Mouse (Mus musculus) liver, embryonic 15.5 days (tissue): Measurements from ENCODE around the gene Gtf3c2. TPM values are rescaled to one million over a fixed set of nuclear protein-coding genes. Genes with fewer than 3 reads are reported as not detected.

Experiments
- ATAC-seq: fragments of 200-750 bp; cut with Nextera tagmentation; 2 replicates; pipeline ENCODE4 v1.8.0; 2017; ENCODE audit warnings: moderate number of reproducible peaks, mild to moderate bottlenecking, moderate library complexity; ENCODE audit not compliant: insufficient read depth
- H3K27ac ChIP-seq: fragments of 300-500 bp; sonication (generic); replicated peaks from 2 replicates; pipeline ENCODE4 v1.5.1; 2015; ENCODE audit warnings: mild to moderate bottlenecking, inconsistent platforms
- H3K27me3 ChIP-seq: fragments of 300-500 bp; sonication (generic); 2 replicates; pipeline ENCODE4 v1.6.1; 2015; ENCODE audit warnings: mild to moderate bottlenecking, inconsistent platforms
- H3K36me3 ChIP-seq: fragments of 300-500 bp; sonication (generic); replicated peaks from 2 replicates; pipeline ENCODE4 v1.6.1; 2015; ENCODE audit warnings: moderate library complexity, mild to moderate bottlenecking, inconsistent platforms
- H3K4me1 ChIP-seq: fragments of 300-500 bp; sonication (generic); replicated peaks from 2 replicates; pipeline ENCODE4 v1.6.1; 2015; ENCODE audit warnings: inconsistent platforms
- H3K4me2 ChIP-seq: fragments of 300-500 bp; sonication (generic); 2 replicates; pipeline ENCODE4 v1.6.1; 2015; ENCODE audit warnings: moderate library complexity, mild to moderate bottlenecking, inconsistent platforms
- H3K4me3 ChIP-seq: fragments of 300-500 bp; sonication (generic); replicated peaks from 2 replicates; pipeline ENCODE4 v1.5.1; 2015; ENCODE audit warnings: mild to moderate bottlenecking, inconsistent platforms
- H3K9ac ChIP-seq: fragments of 300-500 bp; sonication (generic); 2 replicates; pipeline ENCODE4 v1.6.1; 2015; ENCODE audit warnings: moderate library complexity, mild to moderate bottlenecking, inconsistent platforms
- H3K9me3 ChIP-seq: fragments of 300-500 bp; sonication (generic); replicated peaks from 2 replicates; pipeline ENCODE4 v1.6.1; 2016; ENCODE audit warnings: inconsistent platforms
- WGBS: fragments of 180-500 bp; shearing (Covaris S2); methylation state at CpG from one replicate; pipeline ENCODE4 v1.1.7; 2015; ENCODE audit warnings: mixed read lengths; ENCODE audit not compliant: insufficient replicate concordance; 5-methylcytosine and 5-hydroxymethylcytosine counted together
- polyA plus RNA-seq: library from polyadenylated mRNA; unstranded; fragments of >200 nt; fragmentation: Nextera tagmentation; extraction: Ambion mirVana; gene quantifications from 2 replicates; pipeline ENCODE4 v1.2.1, GENCODE M21; 2015

Gene Gtf3c2
- polyA plus RNA-seq, 1 experiment from 2014 or later: 28.8 TPM

DNA sequence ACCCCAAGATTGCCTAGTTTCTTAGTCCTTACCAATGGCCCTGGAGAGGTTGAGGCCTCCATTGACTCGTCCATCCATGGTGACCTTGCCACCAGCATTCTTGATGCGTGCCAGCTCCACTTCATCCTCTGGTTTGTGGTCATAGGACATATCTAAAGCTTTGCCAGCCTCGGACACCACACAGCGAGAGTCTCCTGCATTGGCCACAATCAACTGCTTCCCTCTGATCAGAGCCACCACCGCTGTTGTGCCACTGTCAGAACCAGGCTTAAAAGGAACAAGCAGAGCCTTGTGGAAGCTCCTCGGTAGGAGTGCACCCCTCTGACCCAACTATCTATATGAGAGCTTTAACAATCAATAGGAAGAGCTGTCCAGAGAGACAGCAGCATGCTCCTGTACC, 24.5 kb upstream of the Gtf3c2 start:
- no peak for ATAC-seq
- H3K4me3 ChIP-seq: no peak overlapping the region
- H3K9ac ChIP-seq: no peak overlapping the region
- 81% methylated on average over 6 of the region's 6 CpGs for WGBS
- H3K36me3 ChIP-seq: peaks cover 78% of the 10 kb centered on the region
- H3K27ac ChIP-seq: no peak overlapping the region
- H3K4me1 ChIP-seq: peaks cover 25% of the 10 kb centered on the region
- H3K27me3 ChIP-seq: no peaks in the 10 kb centered on the region
- no peak overlapping the region for H3K4me2 ChIP-seq
- no peaks in the 10 kb centered on the region for H3K9me3 ChIP-seq

- Histone ChIP-seq H3K4me3 (no peak overlapping the region), H3K36me3 (peaks cover 83% of the 10 kb centered on the region), H3K9me3 (no peaks in the 10 kb centered on the region), H3K27me3 (no peaks in the 10 kb centered on the region), H3K4me2 (no peak overlapping the region), H3K27ac (no peak overlapping the region), H3K9ac (no peak overlapping the region), H3K4me1 (peaks cover 25% of the 10 kb centered on the region)
- 87% methylated on average over 2 of the region's 2 CpGs for WGBS
- ATAC-seq: no peak
Measured at GRCm38 (mm10) chr5:31203866-31204265, 23.9 kb upstream of the Gtf3c2 start.

DNA sequence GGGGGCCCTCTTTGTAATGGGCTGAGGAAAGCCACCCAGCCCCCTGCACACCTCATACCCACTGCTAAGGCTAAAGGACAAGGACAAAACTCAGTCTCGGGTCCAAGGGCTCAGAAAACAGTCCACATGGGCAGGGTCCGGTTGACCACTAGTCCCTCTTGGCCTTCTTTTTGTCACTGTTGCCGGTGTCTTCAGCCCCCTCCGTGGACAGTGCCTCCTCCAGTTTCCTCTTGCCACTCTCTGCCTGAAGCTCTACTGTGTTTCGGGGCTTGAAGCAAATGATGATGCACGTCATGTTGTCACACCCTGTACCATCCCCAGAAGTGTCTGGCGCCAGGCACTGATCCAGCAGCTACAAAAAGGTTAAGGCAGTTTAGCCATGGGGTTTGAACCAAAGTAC, 23.0 kb upstream of the Gtf3c2 start:
- WGBS: 77% methylated on average over 7 of the region's 7 CpGs
- H3K4me3 ChIP-seq: peak overlapping the region; percentile 86
- peak overlapping the region; percentile 84 for H3K27ac ChIP-seq
- peaks cover 83% of the 10 kb centered on the region for H3K36me3 ChIP-seq
- H3K4me1 ChIP-seq: peaks cover 31% of the 10 kb centered on the region
- no peak for ATAC-seq
- no peak overlapping the region; the same call in 1 of the 2 replicates for H3K9ac ChIP-seq
- H3K9me3 ChIP-seq: no peaks in the 10 kb centered on the region
- peak overlapping the region; percentile 94 for H3K4me2 ChIP-seq
- no peaks in the 10 kb centered on the region for H3K27me3 ChIP-seq

DNA sequence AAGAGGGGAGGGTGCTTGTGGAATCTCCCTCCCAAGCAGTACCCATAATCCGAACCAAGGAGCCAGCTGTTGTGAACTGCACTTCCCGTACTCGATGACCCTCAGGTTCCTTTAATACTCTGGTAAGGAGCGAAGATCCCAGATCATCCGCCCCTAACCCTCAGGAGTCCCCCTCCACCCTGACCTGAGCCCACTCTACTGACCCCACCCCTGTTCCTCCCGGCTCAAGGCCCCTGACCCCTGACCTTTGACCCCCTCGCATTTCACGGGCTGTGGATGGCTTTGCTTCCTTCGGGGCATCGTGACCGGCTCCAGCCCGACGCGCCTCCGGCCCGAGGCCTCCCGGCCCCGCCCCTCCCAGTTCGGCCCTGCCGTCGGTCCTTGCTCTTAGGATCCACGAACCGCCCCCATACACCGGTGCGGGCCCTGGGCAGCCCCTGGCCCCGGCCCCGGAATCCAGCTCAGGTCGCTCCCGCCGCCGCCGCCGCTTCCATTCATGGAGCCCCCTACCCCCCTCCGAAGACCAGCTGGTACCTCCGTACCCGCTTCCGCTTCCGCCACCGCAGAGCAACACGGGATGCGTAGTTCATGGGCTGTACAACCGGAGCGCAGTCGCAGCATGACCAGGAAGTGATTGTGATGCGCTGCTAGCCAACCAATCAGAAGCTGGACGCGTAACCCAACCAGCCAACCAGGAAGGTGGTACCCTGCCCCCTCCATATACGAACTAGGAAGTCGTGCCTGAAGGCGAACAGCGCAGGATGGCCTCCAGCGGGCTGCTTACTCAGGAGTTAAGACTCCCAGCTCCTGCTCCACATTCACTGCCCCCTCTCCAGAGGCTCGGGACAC, 22.0 kb upstream of the Gtf3c2 start, which contains the start of gene Zfp513:
TSS of gene Zfp513 (minus strand) at position 562 of the 849 bp plus-strand sequence.
- peak; percentile 95 for ATAC-seq
- Histone ChIP-seq H3K4me3 (peak within 1 kb of the TSS; percentile 86), H3K9ac (peak within 1 kb of the TSS; percentile 78), H3K27ac (peak within 1 kb of the TSS; percentile 84), H3K36me3 (peaks cover 83% of the 10 kb centered on the region), H3K4me1 (peaks cover 31% of the 10 kb centered on the region), H3K27me3 (no peaks in the 10 kb centered on the region), H3K4me2 (peak within 1 kb of the TSS; percentile 94), H3K9me3 (no peaks in the 10 kb centered on the region)
- WGBS: under 1% methylated on average over 53 of the region's 53 CpGs

DNA sequence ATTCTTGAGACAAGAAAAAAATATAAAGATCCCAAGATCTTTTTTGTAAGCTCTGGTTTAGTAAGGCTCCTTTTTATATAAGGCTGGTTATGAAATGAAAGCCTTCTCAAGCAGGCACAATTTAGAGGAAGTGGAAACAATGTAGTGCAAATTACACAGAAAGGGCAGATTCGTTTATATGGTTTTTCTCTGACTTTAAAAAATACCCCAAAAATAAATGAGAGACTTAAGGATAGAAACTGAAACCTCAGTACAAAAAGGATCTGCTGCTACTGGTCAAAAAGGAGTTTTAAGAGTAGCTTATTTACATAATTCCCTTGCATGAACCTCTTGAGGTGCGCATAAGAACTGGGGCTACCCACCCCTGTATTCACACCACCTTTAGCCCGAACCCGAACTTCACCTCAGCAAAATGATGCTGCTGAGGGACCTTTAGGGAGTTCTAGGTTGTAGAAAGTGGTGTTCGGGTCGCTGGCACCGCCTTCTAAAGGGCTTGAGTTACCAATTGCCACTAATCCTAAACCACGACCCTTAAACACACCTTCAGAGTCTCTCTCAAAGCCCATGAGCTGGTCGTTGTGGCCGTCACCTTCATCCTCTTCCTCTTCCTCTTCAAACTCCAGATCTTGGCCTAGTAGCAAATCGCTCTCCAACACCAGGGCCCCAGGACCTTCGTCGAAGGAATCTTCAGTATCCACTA, 21.2 kb upstream of the Gtf3c2 start:
- no peaks in the 10 kb centered on the region for H3K27me3 ChIP-seq
- H3K9me3 ChIP-seq: no peaks in the 10 kb centered on the region
- ATAC-seq: no peak
- peak overlapping the region; percentile 86 for H3K4me3 ChIP-seq
- peaks cover 31% of the 10 kb centered on the region for H3K4me1 ChIP-seq
- 14% methylated on average over 13 of the region's 13 CpGs for WGBS
- H3K4me2 ChIP-seq: peak overlapping the region; percentile 94
- H3K36me3 ChIP-seq: peaks cover 84% of the 10 kb centered on the region
- H3K27ac ChIP-seq: peak overlapping the region; percentile 84
- H3K9ac ChIP-seq: peak overlapping the region; percentile 78

- WGBS: 83% methylated on average over 27 of the region's 27 CpGs
- Histone ChIP-seq H3K9ac (no peak overlapping the region), H3K4me1 (peaks cover 31% of the 10 kb centered on the region), H3K36me3 (peaks cover 84% of the 10 kb centered on the region), H3K27me3 (no peaks in the 10 kb centered on the region), H3K27ac (no peak overlapping the region), H3K9me3 (no peaks in the 10 kb centered on the region), H3K4me3 (0 out of 2 replicates have a peak overlapping the region, but pooled peaks have one; percentile 86), H3K4me2 (peak overlapping the region; percentile 94; the same call in 1 of the 2 replicates)
- ATAC-seq: no peak
Measured at GRCm38 (mm10) chr5:31200327-31200768, 20.4 kb upstream of the Gtf3c2 start.

DNA sequence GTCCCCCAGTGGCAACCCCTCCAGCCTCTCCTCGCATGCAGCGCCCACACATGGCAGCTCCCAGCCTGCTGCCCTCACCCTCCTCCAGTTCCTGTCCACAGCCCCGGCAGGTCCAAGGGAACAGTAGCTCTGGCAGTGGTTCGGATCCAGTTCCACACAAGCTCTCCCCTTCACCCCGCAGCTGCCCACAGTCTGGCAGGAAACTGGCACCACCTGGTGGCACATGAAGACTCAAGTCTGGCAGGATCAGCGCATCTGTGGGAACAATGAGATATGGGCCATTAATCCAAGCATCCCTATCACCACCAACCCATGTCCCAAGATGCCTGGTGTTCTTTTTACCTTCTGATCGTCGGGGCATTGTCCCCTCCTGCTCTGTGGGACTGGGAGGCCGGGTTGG, 19.9 kb upstream of the Gtf3c2 start:
- 79% methylated on average over 9 of the region's 9 CpGs for WGBS
- no peak overlapping the region for H3K4me3 ChIP-seq
- H3K27ac ChIP-seq: no peak overlapping the region
- H3K9me3 ChIP-seq: no peaks in the 10 kb centered on the region
- H3K4me1 ChIP-seq: peaks cover 31% of the 10 kb centered on the region
- H3K27me3 ChIP-seq: no peaks in the 10 kb centered on the region
- H3K36me3 ChIP-seq: peaks cover 84% of the 10 kb centered on the region
- no peak overlapping the region for H3K9ac ChIP-seq
- ATAC-seq: no peak
- no peak overlapping the region for H3K4me2 ChIP-seq

DNA sequence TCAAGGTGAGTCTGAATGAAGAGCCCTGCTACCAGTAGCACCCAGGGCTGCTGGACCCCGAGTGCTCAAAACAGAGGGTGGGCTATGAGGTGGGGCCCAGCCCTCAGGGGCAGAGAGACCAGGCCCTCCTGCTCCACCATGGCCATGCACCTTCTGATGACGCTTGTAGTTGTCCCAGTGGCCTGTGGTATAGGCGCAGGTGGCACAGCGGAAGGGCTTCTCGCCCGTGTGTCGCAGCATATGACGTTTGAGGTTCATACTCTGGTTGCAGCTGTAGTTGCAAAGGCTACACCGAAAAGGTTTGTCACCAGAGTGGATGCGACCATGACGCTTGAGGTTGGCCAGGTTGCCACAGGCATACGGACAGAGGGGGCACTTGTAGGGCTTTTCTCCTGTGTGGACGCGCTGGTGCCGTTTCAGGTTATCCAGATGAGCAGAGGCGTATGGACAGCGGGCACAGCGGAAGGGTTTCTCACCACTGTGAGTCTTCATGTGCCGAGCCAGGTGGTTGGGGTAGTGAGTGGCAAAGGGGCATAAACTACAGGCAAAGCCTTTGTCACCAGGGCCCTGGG, 19.5 kb upstream of the Gtf3c2 start:
- Histone ChIP-seq H3K4me2 (no peak overlapping the region), H3K27me3 (no peaks in the 10 kb centered on the region), H3K4me1 (peaks cover 36% of the 10 kb centered on the region), H3K9ac (no peak overlapping the region), H3K36me3 (peaks cover 84% of the 10 kb centered on the region), H3K9me3 (no peaks in the 10 kb centered on the region), H3K4me3 (no peak overlapping the region), H3K27ac (no peak overlapping the region)
- 84% methylated on average over 19 of the region's 19 CpGs for WGBS
- no peak for ATAC-seq

DNA sequence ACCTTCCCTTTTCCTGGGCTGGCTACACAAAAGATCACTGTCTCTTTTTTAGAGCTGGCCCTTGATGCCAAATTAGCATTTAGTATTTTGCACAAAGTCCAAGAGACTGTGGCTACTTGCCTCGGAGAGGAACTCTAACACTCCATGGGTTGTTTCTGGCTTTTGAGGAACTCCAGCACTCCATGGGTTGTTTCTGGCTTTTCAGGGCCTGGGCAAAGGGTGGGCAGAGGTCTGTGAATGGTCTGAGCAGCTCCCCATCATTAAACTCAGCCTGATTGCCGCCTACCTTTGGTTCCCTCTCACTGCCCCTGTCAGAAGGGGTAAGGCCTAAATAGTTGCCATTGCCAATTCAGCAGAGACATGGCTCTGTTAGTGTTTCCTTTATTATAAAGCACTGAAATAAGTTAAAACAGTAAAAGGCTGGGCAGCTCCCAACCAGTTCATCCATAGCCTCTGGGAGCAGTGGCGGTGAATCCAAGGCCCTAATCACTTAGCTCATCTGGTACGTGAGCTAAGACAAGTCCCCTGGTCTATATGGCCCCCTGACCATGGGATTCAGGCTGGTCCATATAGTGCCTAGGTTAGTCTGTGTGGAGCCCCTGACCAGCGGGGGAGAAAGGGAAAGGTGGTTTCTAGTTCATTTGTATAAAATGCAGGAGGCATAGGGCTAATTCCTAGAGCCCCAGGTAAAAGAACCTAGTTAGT, 18.8 kb upstream of the Gtf3c2 start:
- H3K4me1 ChIP-seq: peaks cover 42% of the 10 kb centered on the region
- WGBS: 82% methylated on average over 5 of the region's 5 CpGs
- no peaks in the 10 kb centered on the region for H3K27me3 ChIP-seq
- no peak overlapping the region for H3K4me2 ChIP-seq
- no peak overlapping the region for H3K4me3 ChIP-seq
- ATAC-seq: no peak
- H3K9ac ChIP-seq: no peak overlapping the region
- no peaks in the 10 kb centered on the region for H3K9me3 ChIP-seq
- peaks cover 80% of the 10 kb centered on the region for H3K36me3 ChIP-seq
- H3K27ac ChIP-seq: no peak overlapping the region

- Histone ChIP-seq H3K4me2 (no peak overlapping the region), H3K9ac (no peak overlapping the region), H3K27me3 (no peaks in the 10 kb centered on the region), H3K27ac (no peak overlapping the region), H3K9me3 (no peaks in the 10 kb centered on the region), H3K36me3 (peaks cover 74% of the 10 kb centered on the region), H3K4me1 (peaks cover 42% of the 10 kb centered on the region), H3K4me3 (no peak overlapping the region)
- no peak for ATAC-seq
- 78% methylated on average over 9 of the region's 9 CpGs for whole genome bisulfite sequencing
Measured at GRCm38 (mm10) chr5:31198170-31198569, 18.2 kb upstream of the Gtf3c2 start.
